Mouse (Mus musculus): ENCODE data around the gene Fcer2a.

The Fcer2a gene

DNA sequence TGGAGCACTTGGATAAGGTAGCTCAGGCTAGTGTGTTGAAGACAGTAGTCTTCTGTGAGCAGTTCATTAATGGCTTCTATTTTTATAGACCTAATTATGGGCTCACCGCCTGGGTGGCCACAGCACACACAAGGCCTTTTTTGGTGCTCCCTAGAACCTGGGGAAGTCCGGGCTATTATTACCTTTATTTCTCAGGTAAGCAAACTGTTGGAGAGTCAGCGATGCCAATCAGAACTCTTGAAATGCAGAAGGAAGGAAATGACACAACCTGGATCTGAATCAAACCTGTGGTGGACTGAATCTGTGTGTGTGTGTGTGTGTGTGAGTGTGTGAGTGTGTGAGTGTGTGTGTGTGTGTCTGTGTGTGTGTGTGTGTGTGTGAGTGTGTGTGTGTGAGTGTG, at the start of gene Fcer2a:
Gene Fcer2a (minus strand): TSS at position 55 of the 400 bp plus-strand sequence.
- DNase-seq, result no peak

DNA sequence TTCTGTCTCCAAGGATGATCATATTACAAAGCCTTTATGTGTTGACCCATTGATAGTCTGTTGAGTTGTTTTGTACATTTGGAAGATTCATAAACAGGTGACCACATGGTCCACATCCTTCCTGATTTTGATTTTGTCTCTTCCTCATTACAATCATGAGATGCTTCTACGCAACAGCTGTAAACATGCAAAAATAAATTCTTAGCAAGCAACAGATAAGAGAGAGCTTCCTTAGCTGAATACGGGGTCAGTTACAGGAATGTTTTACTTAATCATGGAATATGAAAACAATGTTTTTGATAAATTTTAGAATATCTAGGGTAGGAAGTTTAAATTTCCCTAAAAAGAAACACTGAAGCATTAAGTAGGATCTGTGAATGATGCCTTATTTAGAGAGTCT, 43.0 kb upstream of the Fcer2a start:
- DNase-seq, result no peak

GRCm38 (mm10) chr8:3735599-3735998, 41.6 kb upstream of the Fcer2a start:
- DNase-seq, result no peak

GRCm38 (mm10) chr8:3734084-3734483, 40.1 kb upstream of the Fcer2a start:
- no peak for DNase-seq

DNA sequence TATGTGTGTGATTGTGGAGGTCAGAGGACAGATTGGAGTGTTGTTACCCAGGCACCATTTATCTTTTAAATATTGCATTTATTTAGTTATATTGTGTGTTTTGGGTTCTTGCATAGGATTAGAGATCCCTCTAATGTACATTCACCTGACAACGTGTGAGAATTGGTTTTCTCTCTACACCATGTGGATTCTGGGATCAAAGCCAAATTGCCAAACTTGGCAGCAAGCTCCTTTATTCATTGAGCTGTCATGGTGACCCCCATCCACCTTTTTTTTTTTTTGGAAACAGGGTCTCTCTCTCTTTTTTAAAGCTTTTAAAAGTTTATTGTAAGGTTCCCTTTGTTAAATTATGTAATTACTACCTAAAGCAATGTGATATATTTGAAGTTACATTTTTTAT, 27.1 kb upstream of the Fcer2a start:
- no peak for DNase-seq

DNA sequence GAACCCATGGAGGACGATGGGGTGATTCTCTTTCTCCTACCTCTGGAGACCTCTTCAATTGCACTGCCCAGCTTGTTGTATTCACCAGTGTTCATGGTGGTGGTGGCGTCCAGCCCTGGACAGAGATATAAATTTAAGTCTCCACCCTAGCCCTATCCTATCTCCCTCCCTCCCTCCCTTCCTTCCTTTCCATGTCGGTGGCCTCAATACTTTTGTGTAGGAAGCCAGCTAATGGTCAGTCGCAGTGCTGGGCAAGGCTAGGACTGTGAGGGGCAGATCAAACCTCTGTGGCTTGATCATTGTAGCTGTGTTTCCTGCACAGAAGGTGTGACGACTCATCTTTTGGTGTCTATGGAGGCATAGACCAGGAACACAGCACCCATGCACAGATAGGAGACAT, 26.6 kb upstream of the Fcer2a start, which contains the start of gene Clec4g:
Gene Clec4g (minus strand): TSS at position 101 of the 400 bp plus-strand sequence.
- DNase-seq, result no peak

GRCm38 (mm10) chr8:3718559-3718958, 24.6 kb upstream of the Fcer2a start:
- peak; percentile 28 for DNase-seq

GRCm38 (mm10) chr8:3717321-3717954, 23.5 kb upstream of the Fcer2a start:
- no peak for DNase-seq

DNA sequence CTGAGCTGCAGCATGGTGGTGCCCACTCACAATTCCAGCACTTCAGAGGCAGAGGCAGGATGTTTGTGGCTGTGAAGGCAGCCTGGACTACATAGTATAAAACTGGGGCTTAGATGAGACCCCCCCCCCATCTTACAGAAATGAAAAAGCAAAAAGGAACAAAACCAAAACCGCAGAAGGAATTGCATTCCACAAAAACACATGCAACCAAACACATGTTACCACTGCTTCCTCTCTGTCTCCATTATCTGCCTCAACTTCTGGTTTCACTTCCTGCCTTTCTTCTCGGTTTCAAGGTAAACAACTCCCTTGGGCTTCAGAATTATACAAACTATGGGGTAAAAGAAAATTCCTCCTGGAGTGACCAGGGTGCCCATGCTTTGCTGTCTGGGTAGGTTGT, 17.7 kb upstream of the Fcer2a start:
- no peak for DNase-seq

- DNase-seq, result no peak
Measured at GRCm38 (mm10) chr8:3710312-3710711, 16.3 kb upstream of the Fcer2a start.

DNA sequence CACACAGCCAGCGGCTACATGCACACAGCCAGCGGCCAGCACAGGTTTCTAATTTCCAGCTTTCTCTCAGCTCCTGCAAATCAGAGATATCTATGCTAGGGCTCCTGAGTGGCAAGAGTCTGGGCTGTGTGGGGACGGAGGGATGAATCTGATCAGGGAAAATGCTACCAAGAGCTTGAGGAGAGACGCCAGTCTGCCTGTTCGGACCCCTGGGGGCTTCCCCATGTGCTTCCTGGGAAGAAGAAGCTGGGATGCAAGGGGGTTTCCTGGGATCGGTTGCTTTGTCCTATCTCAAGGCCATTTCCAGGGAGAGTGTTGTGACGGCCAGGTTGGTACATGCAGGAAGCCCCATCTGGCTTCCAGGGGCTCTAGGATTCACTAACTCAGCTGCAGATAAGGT, 13.6 kb upstream of the Fcer2a start:
- DNase-seq, result no peak

DNA sequence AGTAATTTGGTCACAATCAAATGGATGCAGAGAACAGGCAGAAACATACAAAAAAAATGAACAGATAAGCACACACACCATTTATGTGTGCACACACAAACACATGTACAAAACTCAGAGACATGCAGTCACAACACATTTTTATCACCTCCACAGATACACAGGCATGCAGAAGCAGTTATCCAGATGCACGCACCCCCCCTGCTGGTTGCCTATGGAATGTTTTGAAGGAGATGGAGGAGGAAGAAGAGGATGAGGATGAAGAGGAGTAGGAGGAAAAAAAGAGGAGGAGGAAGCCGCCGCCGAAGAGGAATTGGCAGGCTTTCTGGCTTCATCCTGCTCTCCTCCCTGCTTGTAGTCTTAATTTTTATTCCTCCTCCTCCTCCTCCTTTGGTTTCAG, 11.7 kb upstream of the Fcer2a start:
- DNase-seq, result no peak

GRCm38 (mm10) chr8:3701491-3701890, 7.5 kb upstream of the Fcer2a start:
- DNase-seq, result no peak

- DNase-seq, result no peak
Measured at GRCm38 (mm10) chr8:3690774-3691173, 3.2 kb downstream of the Fcer2a start.

DNA sequence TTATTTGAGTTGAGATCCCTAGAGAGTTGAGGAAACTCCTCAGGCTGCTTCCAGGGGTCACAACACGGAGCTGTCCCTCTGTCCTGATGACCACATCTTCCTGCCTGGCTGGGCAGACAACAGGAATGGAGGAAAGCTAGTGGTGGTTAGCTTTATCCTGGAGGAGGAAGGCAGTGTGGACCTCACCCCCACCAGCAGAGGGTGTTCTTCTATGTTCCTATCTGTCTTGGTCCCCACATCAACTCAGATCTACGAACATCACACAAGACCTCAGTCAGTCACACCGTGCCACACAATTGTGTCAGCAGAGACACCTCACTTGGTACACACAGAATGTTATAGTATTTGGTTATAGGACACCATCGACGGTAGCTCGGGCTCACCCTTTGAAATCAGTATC, 6.4 kb downstream of the Fcer2a start:
- DNase-seq, result no peak

DNA sequence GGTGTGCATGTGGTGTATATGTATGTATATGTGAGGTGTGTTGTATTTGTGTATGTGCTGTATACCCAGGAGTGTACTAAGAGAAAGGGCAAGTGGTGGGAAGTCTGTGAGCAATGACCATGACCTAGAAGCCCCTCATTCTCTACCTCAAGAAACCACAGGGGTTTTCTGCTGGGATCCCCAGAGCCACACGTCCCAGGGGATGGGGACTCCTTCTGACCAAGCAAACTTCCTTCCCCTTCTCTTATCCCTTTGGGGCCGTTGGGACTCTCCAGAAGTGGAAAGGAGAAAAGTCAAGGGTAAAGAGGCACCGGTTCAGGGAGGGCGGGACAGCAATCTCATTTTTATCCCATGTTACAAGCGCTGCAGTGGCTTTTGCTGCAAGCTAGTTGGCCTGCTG, 8.6 kb downstream of the Fcer2a start:
- no peak for DNase-seq

DNA sequence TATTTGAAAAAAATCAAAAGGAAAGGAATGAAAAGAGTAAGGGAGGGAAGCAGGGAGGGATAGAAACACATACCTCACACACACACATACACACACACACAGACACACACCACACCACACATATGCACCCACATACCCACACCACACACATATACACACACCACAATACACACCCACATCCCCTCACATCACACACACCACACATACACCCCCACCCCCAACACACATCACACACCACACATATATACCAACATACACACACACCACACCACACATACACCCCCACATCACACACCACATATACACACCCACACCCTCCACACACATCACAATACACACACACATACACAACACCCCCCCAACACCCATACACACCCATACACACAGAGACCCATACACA, 9.4 kb downstream of the Fcer2a start:
- DNase-seq, result no peak

DNA sequence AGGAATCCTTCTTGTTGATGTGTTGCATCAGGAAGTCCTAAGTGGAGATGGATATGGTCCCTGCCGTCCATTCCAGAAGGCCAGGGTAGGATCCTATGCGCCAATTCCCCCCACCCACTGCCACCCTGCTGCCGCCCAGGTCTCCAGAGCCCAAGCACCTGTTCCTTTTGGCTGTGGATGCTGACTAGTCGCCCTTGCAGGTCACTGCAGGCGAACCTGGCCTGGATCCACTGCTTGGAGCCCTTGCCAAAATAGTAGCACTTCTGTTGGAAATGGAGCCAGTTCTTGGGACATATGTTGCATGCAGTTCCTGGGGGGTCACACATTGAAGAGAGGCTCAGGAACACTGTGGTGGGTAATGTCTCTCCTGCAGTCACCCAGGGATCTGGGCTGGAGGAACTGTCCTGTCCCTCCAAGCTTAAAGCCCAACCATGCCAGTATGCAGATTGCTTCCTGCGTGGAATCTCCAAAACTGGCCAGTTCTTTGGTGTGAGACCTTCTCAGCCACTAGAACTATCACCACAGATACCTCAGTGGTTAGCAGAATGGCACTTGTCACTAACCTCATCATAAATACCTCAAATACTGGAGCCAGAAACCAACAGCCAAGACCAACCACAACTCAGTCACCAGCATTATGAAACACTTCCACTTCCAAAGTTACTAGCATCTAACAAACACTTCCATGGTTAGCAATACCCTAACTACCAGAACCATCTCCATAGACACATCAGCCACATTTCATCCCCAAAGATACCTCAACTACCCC, 10.4 kb downstream of the Fcer2a start:
- DNase-seq, result no peak

GRCm38 (mm10) chr8:3682435-3682834, 11.5 kb downstream of the Fcer2a start:
- DNase-seq, result no peak

- DNase-seq, result no peak
Measured at GRCm38 (mm10) chr8:3679656-3680055, 14.3 kb downstream of the Fcer2a start.

DNA sequence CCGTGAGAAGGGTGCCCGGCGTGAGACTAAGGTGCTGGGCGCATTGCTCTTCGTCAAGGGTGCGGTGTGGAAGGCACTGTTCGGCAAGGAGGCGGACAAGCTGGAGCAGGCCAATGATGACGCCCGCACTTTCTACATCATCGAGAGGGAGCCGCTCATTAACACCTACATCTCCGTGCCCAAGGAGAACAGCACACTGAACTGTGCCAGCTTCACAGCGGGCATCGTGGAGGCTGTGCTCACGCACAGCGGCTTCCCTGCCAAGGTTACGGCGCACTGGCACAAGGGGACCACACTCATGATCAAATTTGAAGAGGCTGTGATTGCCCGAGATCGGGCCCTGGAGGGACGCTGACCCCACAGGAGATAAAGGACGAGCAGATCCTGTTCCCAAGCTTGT, 14.7 kb downstream of the Fcer2a start:
- no peak for DNase-seq

DNA sequence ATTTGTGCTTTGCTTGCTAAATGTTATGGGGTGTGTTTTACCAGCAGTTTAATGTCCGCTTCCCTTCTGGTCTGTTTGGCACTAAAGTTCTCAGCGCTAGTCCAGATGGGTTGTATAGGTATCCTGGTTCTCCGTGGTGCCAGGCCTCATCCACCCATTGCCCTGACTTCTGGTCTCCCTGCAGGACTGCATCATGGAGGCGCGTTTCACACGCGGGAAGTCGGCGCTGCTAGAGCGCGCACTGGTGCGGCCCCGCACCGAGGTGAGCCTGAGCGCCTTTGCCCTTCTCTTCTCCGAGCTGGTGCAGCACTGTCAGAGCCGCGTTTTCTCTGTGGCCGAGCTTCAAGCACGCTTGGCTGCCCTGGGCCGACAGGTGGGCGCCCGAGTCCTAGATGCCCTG, 15.1 kb downstream of the Fcer2a start:
- no peak for DNase-seq

DNA sequence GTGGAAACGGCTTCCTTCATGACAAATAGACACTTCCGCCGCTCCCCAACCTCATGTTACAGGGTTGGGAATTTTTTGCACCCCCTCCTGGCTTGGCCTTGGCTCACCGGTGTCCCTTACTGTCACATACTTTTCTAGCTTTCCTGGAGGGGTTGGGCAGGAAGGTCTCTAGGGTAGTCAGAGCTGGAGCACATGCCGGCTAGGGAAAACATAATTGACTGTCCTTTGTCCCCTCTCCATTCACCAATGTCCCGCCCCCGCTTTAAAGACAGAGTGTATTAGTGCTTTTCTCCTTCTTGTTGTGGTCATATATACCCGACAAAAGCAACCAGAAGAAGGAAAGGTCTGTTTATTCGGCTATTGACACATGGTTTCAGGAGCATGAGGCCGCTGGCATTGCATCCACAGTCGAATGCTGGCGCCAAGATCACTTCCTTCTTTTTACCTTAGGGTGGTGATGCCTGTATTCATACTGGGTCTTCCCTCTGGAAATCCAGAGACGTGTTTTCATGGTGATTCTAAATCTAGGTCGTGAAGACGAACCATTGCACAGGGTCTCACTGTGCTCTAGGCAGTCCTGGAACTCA, 16.9 kb downstream of the Fcer2a start:
- DNase-seq, result no peak
